Mouse (Mus musculus): ENCODE data around the gene Gm10720. TPM values are rescaled to one million over a fixed set of nuclear protein-coding genes. Genes with fewer than 3 reads are reported as not detected.
A peak's percentile ranks its signal among the peaks of the same experiment; 100 is the strongest.
"Not testable (repeated sequence)": the region's sequence is repeated elsewhere in the genome, so short reads cannot be mapped to it uniquely, and the experiment has no call there.

The Gm10720 gene
- total RNA-seq (2021) = not detected

DNA sequence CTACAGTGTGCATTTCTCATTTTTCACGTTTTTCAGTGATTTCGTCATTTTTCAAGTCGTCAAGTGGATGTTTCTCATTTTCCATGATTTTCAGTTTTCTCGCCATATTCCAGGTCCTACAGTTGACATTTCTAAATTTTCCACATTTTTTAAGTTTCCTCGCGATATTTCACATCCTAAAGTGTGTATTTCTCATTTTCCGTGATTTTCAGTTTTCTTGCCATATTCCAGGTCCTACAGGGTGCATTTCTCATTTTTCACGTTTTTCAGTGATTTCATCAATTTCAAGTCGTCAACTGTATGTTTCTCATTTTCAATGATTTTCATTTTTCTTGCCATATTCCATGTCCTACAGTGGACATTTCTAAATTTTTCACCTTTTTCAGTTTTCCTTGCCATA, at the start of gene Gm10720:
Gm10720 (plus strand) TSS at position 301 of the 400 bp plus-strand sequence.
- DNase-seq (ENCODE audit: low spot score in 2 of 2); intact Hi-C loops (cut with DNase I): not testable (repeated sequence)

DNA sequence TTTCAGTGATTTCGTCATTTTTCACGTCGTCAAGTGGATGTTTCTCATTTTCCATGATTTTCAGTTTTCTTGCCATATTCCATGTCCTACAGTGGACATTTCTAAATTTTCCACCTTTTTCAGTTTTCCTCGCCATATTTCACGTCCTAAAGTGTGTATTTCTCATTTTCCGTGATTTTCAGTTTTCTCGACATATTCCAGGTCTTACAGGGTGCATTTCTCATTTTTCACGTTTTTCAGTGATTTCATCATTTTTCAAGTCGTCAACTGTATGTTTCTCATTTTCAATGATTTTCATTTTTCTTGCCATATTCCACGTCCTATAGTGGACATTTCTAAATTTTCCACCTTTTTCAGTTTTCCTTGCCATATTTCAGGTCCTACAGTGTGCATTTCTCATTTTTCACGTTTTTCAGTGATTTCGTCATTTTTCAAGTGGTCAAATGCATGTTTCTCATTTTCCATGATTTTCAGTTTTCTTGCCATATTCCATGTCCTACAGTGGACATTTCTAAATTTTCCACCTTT, 14.9 kb upstream of the Gm10720 start, which contains the start of gene Gm10722:
Gm10722 (plus strand) TSS at position 478 of the 528 bp plus-strand sequence.
- intact Hi-C loops (cut with DNase I) = not testable (repeated sequence)
- DNase-seq (ENCODE audit: low spot score in 2 of 2) = peak in 1 of 2 experiments; percentile 23

DNA sequence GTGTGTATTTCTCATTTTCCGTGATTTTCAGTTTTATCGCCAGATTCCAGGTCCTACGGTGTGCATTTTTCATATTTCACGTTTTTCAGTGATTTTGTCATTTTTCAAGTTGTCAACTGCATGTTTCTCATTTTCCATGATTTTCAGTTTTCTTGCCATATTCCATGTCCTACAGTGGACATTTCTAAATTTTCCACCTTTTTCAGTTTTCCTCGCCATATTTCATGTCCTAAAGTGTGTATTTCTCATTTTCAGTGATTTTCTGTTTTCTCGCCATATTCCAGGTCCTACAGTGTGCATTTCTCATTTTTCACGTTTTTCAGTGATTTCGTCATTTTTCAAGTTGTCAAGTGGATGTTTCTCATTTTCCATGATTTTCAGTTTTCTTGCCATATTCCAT, 14.4 kb upstream of the Gm10720 start:
- intact Hi-C loops (cut with DNase I) = not testable (repeated sequence)
- peak in 1 of 2 experiments; percentile 3 for DNase-seq (ENCODE audit: low spot score in 2 of 2)

DNA sequence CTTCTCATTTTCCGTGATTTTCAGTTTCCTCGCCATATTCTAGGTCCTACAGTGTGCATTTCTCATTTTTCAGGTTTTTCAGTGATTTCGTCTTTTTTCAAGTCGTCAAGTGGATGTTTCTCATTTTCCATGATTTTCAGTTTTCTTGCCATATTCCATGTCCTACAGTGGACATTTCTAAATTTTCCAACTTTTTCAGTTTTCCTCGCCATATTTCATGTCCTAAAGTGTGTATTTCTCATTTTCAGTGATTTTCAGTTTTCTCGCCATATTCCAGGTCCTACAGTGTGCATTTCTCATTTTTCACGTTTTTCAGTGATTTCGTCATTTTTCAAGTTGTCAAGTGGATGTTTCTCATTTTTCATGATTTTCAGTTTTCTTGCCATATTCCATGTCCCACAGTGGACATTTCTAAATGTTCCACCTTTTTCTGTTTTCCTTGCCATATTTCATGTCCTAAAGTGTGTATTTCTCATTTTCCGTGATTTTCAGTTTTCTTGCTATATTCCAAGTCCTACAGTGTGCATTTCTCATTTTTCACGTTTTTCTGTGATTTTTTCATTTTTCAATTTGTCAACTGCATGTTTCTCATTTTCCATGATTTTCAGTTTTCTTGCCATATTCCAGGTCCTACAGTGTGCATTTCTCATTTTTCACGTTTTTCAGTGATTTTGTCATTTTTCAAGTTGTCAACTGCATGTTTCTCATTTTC, 13.3 kb upstream of the Gm10720 start:
- intact Hi-C loops (cut with DNase I) = not testable (repeated sequence)
- DNase-seq (ENCODE audit: low spot score in 2 of 2) = peak; percentile 78 to 91

- DNase-seq (ENCODE audit: low spot score in 2 of 2); intact Hi-C loops (cut with DNase I): not testable (repeated sequence)
Observed at GRCm38 (mm10) chr9:3002794-3003396, 12.6 kb upstream of the Gm10720 start, which contains the start of gene Gm11168. Gene Gm11168 (plus strand): TSS chr9:3003346.

GRCm38 (mm10) chr9:3006179-3006578, 9.3 kb upstream of the Gm10720 start:
- DNase-seq (ENCODE audit: low spot score in 2 of 2); intact Hi-C loops (cut with DNase I): not testable (repeated sequence)

DNA sequence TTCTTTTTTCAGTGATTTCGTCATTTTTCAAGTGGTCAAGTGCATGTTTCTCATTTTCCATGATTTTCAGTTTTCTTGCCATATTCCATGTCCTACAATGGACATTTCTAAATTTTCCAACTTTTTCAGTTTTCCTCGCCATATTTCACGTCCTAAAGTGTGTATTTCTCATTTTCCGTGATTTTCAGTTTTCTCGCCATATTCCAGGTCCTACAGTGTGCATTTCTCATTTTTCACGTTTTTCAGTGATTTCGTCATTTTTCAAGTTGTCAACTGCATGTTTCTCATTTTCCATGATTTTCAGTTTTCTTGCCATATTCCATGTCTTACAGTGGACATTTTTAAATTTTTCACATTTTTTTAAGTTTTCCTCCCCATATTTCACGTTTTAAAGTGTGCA, 8.8 kb upstream of the Gm10720 start:
- peak; percentile 69 to 94 for DNase-seq (ENCODE audit: low spot score in 2 of 2)
- intact Hi-C loops (cut with DNase I) = not testable (repeated sequence)

DNA sequence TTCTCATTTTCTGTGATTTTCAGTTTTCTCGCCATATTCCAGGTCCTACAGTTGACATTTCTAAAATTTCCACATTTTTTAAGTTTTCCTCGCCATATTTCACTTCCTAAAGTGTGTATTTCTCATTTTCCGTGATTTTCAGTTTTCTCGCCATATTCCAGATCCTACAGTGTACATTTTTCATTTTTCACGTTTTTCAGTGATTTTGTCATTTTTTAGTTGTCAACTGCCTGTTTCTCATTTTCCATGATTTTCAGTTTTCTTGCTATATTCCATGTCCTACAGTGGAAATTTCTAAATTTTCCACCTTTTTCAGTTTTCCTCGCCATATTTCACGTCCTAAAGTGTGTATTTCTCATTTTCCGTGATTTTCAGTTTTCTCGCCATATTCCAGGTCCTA, 8.2 kb upstream of the Gm10720 start:
- DNase-seq (ENCODE audit: low spot score in 2 of 2); intact Hi-C loops (cut with DNase I): not testable (repeated sequence)

DNA sequence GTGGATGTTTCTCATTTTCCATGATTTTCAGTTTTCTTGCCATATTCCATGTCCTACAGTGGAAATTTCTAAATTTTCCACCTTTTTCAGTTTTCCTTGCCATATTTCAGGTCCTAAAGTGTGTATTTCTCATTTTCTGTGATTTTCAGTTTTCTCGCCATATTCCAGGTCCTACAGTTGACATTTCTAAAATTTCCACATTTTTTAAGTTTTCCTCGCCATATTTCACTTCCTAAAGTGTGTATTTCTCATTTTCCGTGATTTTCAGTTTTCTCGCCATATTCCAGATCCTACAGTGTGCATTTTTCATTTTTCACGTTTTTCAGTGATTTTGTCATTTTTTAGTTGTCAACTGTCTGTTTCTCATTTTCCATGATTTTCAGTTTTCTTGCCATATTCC, 6.1 kb upstream of the Gm10720 start:
- intact Hi-C loops (cut with DNase I); DNase-seq (ENCODE audit: low spot score in 2 of 2): not testable (repeated sequence)

- DNase-seq (ENCODE audit: low spot score in 2 of 2); intact Hi-C loops (cut with DNase I): not testable (repeated sequence)
Observed at GRCm38 (mm10) chr9:3012054-3012621, 3.3 kb upstream of the Gm10720 start.

DNA sequence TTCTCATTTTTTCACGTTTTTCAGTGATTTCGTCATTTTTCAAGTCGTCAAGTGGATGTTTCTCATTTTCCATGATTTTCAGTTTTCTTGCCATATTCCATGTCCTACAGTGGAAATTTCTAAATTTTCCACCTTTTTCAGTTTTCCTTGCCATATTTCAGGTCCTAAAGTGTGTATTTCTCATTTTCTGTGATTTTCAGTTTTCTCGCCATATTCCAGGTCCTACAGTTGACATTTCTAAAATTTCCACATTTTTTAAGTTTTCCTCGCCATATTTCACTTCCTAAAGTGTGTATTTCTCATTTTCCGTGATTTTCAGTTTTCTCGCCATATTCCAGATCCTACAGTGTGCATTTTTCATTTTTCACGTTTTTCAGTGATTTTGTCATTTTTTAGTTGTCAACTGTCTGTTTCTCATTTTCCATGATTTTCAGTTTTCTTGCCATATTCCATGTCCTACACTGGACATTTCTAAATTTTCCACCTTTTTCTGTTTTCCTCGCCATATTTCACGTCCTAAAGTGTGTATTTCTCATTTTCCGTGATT, 2.6 kb upstream of the Gm10720 start, which contains the start of gene Gm10721:
Gm10721 (plus strand) TSS at position 408 of the 547 bp plus-strand sequence.
- DNase-seq (ENCODE audit: low spot score in 2 of 2); intact Hi-C loops (cut with DNase I): not testable (repeated sequence)

DNA sequence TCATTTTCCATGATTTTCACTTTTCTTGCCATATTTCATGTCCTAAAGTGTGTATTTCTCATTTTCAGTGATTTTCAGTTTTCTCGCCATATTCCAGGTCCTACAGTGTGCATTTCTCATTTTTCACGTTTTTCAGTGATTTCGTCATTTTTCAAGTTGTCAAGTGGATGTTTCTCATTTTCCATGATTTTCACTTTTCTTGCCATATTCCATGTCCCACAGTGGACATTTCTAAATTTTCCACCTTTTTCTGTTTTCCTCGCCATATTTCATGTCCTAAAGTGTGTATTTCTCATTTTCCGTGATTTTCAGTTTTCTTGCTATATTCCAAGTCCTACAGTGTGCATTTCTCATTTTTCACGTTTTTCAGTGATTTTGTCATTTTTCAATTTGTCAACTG, 442 bp downstream of the Gm10720 start:
- intact Hi-C loops (cut with DNase I); DNase-seq (ENCODE audit: low spot score in 2 of 2): not testable (repeated sequence)

DNA sequence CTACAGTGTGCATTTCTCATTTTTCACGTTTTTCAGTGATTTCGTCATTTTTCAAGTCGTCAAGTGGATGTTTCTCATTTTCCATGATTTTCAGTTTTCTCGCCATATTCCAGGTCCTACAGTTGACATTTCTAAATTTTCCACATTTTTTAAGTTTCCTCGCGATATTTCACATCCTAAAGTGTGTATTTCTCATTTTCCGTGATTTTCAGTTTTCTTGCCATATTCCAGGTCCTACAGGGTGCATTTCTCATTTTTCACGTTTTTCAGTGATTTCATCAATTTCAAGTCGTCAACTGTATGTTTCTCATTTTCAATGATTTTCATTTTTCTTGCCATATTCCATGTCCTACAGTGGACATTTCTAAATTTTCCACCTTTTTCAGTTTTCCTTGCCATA, 1.7 kb downstream of the Gm10720 start, which contains the start of gene Gm10719:
Gm10719 (plus strand) TSS at position 301 of the 400 bp plus-strand sequence.
- intact Hi-C loops (cut with DNase I); DNase-seq (ENCODE audit: low spot score in 2 of 2): not testable (repeated sequence)

DNA sequence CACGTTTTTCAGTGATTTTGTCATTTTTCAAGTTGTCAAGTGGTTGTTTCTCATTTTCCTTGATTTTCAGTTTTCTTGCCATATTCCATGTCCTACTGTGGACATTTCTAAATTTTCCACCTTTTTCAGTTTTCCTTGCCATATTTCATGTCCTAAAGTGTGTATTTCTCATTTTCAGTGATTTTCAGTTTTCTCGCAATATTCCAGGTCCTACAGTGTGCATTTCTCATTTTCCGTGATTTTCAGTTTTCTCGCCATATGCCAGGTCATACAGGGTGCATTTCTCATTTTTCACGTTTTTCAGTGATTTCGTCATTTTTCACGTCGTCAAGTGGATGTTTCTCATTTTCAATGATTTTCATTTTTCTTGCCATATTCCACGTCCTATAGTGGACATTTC, 3.5 kb downstream of the Gm10720 start:
- intact Hi-C loops (cut with DNase I); DNase-seq (ENCODE audit: low spot score in 2 of 2): not testable (repeated sequence)

DNA sequence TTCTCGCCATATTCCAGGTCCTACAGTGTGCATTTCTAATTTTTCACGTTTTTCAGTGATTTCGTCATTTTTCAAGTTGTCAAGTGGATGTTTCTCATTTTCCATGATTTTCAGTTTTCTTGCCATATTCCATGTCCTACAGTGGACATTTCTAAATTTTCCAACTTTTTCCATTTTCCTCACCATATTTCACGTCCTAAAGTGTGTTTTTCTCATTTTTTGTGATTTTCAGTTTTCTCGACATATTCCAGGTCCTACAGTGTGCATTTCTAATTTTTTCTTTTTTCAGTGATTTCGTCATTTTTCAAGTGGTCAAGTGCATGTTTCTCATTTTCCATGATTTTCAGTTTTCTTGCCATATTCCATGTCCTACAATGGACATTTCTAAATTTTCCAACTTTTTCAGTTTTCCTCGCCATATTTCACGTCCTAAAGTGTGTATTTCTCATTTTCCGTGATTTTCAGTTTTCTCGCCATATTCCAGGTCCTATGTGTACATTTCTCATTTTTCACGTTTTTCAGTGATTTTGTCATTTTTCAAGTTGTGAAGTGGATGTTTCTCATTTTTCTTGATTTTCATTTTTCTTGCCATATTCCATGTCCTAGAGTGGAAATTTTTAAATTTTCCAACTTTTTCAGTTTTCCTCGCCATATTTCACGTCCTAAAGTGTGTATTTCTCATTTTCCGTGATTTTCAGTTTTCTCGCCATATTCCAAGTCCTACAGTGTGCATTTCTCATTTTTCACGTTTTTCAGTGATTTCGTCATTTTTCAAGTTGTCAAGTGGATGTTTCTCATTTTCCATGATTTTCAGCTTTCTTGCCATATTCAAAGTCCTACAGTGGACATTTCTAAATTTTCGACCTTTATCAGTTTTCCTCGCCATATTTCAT, 4.6 kb downstream of the Gm10720 start:
- intact Hi-C loops (cut with DNase I) = not testable (repeated sequence)
- peak in 1 of 2 experiments; percentile 10 for DNase-seq (ENCODE audit: low spot score in 2 of 2)

GRCm38 (mm10) chr9:3022316-3023008, 7.0 kb downstream of the Gm10720 start:
- intact Hi-C loops (cut with DNase I) = not testable (repeated sequence)
- DNase-seq (ENCODE audit: low spot score in 2 of 2) = peak in 1 of 2 experiments; percentile 44

DNA sequence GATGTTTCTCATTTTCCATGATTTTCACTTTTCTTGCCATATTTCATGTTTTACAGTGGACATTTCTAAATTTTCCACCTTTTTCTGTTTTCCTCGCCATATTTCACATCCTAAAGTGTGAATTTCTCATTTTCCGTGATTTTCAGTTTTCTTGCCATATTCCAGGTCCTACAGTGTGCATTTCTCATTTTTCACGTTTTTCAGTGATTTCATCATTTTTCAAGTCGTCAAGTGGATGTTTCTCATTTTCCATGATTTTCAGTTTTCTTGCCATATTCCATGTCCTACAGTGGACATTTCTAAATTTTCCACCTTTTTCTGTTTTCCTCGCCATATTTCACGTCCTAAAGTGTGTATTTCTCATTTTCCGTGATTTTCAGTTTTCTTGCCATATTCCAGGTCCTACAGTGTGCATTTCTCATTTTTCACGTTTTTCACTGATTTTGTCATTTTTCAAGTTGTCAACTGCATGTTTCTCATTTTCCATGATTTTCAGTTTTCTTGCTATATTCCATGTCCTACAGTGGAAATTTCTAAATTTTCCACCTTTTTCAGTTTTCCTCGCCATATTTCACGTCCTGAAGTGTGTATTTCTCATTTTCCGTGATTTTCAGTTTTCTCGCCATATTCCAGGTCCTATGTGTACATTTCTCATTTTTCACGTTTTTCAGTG, 8.0 kb downstream of the Gm10720 start, which contains the start of gene Gm10718:
Gm10718 (plus strand) TSS at position 236 of the 673 bp plus-strand sequence.
- DNase-seq (ENCODE audit: low spot score in 2 of 2); intact Hi-C loops (cut with DNase I): not testable (repeated sequence)

Data from left cerebral cortex, postnatal 36 days (tissue).